8 mouse cellular contexts compared by ENCODE assay signal in the genomic region with DNA sequence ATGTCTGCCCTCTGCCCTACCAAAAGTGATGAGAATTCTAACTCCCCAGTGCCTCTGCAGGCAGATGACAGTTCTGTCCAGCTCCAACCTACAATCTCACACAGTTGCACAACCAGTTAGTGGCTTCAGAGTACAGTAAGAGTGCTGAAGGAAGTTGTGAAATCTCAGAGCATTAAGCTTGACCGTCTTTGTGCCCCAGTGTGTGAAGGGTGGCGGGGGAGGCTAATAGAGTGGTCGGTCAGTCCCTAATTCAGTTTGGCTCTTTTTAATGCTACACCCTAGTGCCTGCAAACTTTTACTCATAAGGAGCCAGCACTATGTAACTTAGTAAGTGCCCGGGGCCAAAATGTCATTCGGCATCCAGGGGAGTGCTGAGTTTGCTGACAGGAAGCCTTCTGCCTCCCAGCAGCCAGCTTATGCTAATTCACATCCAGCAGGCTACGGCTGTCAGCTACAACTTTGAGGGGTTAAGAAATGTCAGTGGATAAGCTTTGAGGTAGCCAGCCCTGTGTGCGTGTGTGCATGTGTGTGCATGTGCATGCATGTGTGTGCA. TPM values are rescaled to one million over a fixed set of nuclear protein-coding genes. Genes with fewer than 3 reads are reported as not detected.
A peak's percentile ranks its signal among the peaks of the same experiment; 100 is the strongest.
DNase-seq lines count a peak whose midpoint lies in the region; ATAC-seq lines count a peak whose summit lies in the region.

No protein-coding gene starts in this region.

- no peak overlapping the region for H3K9ac ChIP-seq in kidney, embryonic 14.5 days (ENCODE audit: low read depth, low read length)
- no peak overlapping the region for H3K9ac ChIP-seq in forebrain, embryonic 11.5 days (ENCODE audit: low read length)

- no peak overlapping the region for H3K4me2 ChIP-seq in kidney, embryonic 14.5 days (replicated peaks; ENCODE audit: low read depth, low read length)
- no peak overlapping the region for H3K4me2 ChIP-seq in forebrain, embryonic 11.5 days (ENCODE audit: low read depth, low read length, severe bottlenecking)

- H3K4me3 ChIP-seq in kidney, embryonic 14.5 days (ENCODE audit: low read length) = no peak overlapping the region
- H3K4me3 ChIP-seq in macrophage (ENCODE audit: inconsistent target) = peak overlapping the region; percentile 10; the same call in 1 of the 2 replicates
- H3K4me3 ChIP-seq in forebrain, embryonic 11.5 days (ENCODE audit: low read depth, low read length) = no peak overlapping the region

- H3K9me3 ChIP-seq in kidney, embryonic 14.5 days (ENCODE audit: control insufficient read depth, low read length) = no peaks in the 10 kb centered on the region
- no peaks in the 10 kb centered on the region for H3K9me3 ChIP-seq in forebrain, embryonic 11.5 days (ENCODE audit: control insufficient read depth, low read length)

- peak; percentile 83 for ATAC-seq in common myeloid progenitor, adult 5-6 weeks (replicated peaks; ENCODE audit: low read depth, poor library complexity, severe bottlenecking)
- peak; percentile 75 for ATAC-seq in kidney, embryonic 14.5 days (ENCODE audit: low FRiP score, low TSS enrichment)
- no peak for ATAC-seq in forebrain, embryonic 11.5 days (replicated peaks; ENCODE audit: low FRiP score)

- peak overlapping the region; percentile 48; the same call in 1 of the 2 replicates for H3K27ac ChIP-seq in kidney, embryonic 14.5 days (ENCODE audit: low read depth, low read length)
- H3K27ac ChIP-seq in macrophage = peak overlapping the region; percentile 84
- H3K27ac ChIP-seq in forebrain, embryonic 11.5 days (ENCODE audit: low read depth, low read length) = no peak overlapping the region

- WGBS in kidney, embryonic 14.5 days = 10% methylated on average over 7 of the region's 7 CpGs
- WGBS in macrophage (ENCODE audit: missing documents) = under 1% methylated on average over 7 of the region's 7 CpGs
- 41% methylated on average over 7 of the region's 7 CpGs for WGBS in forebrain, embryonic 11.5 days

- peaks cover 19% of the 10 kb centered on the region; the same call in 1 of the 2 replicates for H3K4me1 ChIP-seq in kidney, embryonic 14.5 days (ENCODE audit: control insufficient read depth, insufficient read depth, low read length)
- no peaks in the 10 kb centered on the region for H3K4me1 ChIP-seq in forebrain, embryonic 11.5 days (replicated peaks; ENCODE audit: control insufficient read depth, insufficient read depth, low read length)

- no peaks in the 10 kb centered on the region for H3K79me2 ChIP-seq in macrophage (ENCODE audit: inconsistent target)

- intact Hi-C loops in heart, postnatal 25 days (cut with DNase I) = loop anchor here (5.0 kb wide), 1 partner anchor 37 kb away; no protein-coding TSS in a partner anchor
- intact Hi-C loops in left cerebral cortex, postnatal 4 days (cut with DNase I) = no loop called here

- H3K36me3 ChIP-seq in kidney, embryonic 14.5 days (ENCODE audit: control insufficient read depth, insufficient read depth, low read length) = no peaks in the 10 kb centered on the region
- no peaks in the 10 kb centered on the region for H3K36me3 ChIP-seq in macrophage (ENCODE audit: inconsistent target)
- no peaks in the 10 kb centered on the region for H3K36me3 ChIP-seq in forebrain, embryonic 11.5 days (ENCODE audit: control insufficient read depth, insufficient read depth, low read length)

- H3K27me3 ChIP-seq in kidney, embryonic 14.5 days (ENCODE audit: control insufficient read depth, insufficient read depth, low read length) = no peaks in the 10 kb centered on the region
- no peaks in the 10 kb centered on the region for H3K27me3 ChIP-seq in forebrain, embryonic 11.5 days (ENCODE audit: control insufficient read depth, insufficient read depth, low read length)

- peak; percentile 46 to 62 for DNase-seq in heart, adult 18-20 months
- no peak for DNase-seq in heart, postnatal 25 days (ENCODE audit: low spot score)
- no peak for DNase-seq in ovary, postnatal 10 days (ENCODE audit: low spot score)
- no peak for DNase-seq in forebrain, embryonic 11.5 days (ENCODE audit: low spot score)
- no peak for DNase-seq in left cerebral cortex, postnatal 4 days

RNA-seq across cellular contexts. Expression of a gene that starts 13.5 kb away (rescaled TPM):
- 10 to 100 TPM; 74.1 to 74.4 TPM for total RNA-seq in heart, adult 18-20 months (2021)
- total RNA-seq in heart, postnatal 25 days (2021) = 100 to 1,000 TPM in 1 of 2 experiments, 10 to 100 TPM in 1; 95.4 to 104 TPM
- 52.2 and 53.0 TPM in 2 replicates for total RNA-seq in common myeloid progenitor, adult 5-6 weeks (2017)
- 463 and 482 TPM in 2 replicates for polyA plus RNA-seq in kidney, embryonic 14.5 days (2014; fragmentation: Nextera tagmentation; extraction: Ambion mirVana)
- total RNA-seq in macrophage (2018; cell fraction: chromatin; rRNA removed) = 100 to 1,000 TPM in 17 of 26 experiments, 10 to 100 TPM in 9; 47.0 to 591 (median 124) TPM
- total RNA-seq in macrophage (2018; cell fraction: cytosol; rRNA removed) = 100 to 1,000 TPM; 316 to 618 (median 423) TPM
- 100 to 1,000 TPM in 21 of 26 experiments, 10 to 100 TPM in 5; 78.5 to 393 (median 125) TPM for total RNA-seq in macrophage (2018; cell fraction: nucleus; rRNA removed)
- 379 to 759 TPM (median 732 TPM) in 3 replicates for polyA plus RNA-seq in macrophage (2018)
- polyA plus RNA-seq in forebrain, embryonic 11.5 days (2014; fragmentation: Nextera tagmentation; extraction: Ambion mirVana) = 154 and 183 TPM in 2 replicates
- 10 to 100 TPM; 23.2 to 24.1 TPM for total RNA-seq in left cerebral cortex, postnatal 4 days (2021)

RNA-seq across cellular contexts. Expression of a gene that starts 42.2 kb away (rescaled TPM):
- 1 to 10 TPM; 6.4 to 8.9 TPM for total RNA-seq in heart, adult 18-20 months (2021)
- total RNA-seq in heart, postnatal 25 days (2021) = 1 to 10 TPM; 6.9 to 7.0 TPM
- total RNA-seq in common myeloid progenitor, adult 5-6 weeks (2017) = 19.2 and 30.9 TPM in 2 replicates
- polyA plus RNA-seq in kidney, embryonic 14.5 days (2014; fragmentation: Nextera tagmentation; extraction: Ambion mirVana) = 19.7 and 23.3 TPM in 2 replicates
- 10 to 100 TPM in 25 of 26 experiments, 1 to 10 TPM in 1; 8.4 to 55.0 (median 30.2) TPM for total RNA-seq in macrophage (2018; cell fraction: chromatin; rRNA removed)
- 1 to 10 TPM; 1.8 to 7.4 (median 4.9) TPM for total RNA-seq in macrophage (2018; cell fraction: cytosol; rRNA removed)
- total RNA-seq in macrophage (2018; cell fraction: nucleus; rRNA removed) = 10 to 100 TPM in 23 of 26 experiments, 1 to 10 TPM in 3; 9.3 to 53.3 (median 18.7) TPM
- 5.1 to 7.0 TPM (median 5.6 TPM) in 3 replicates for polyA plus RNA-seq in macrophage (2018)
- polyA plus RNA-seq in forebrain, embryonic 11.5 days (2014; fragmentation: Nextera tagmentation; extraction: Ambion mirVana) = 21.3 and 22.6 TPM in 2 replicates
- total RNA-seq in left cerebral cortex, postnatal 4 days (2021) = 10 to 100 TPM; 11.7 to 14.2 TPM

Comparison
In these comparisons a context has a peak if more than half of its experiments do, and no peak if none do; other contexts are left out.
1. DNase-seq: peak in heart, adult 18-20 months (2 of 2); none in heart, postnatal 25 days (single experiment), ovary, postnatal 10 days (single experiment), forebrain, embryonic 11.5 days (single experiment) and left cerebral cortex, postnatal 4 days (single experiment).